Mouse (Mus musculus) B cell, adult 2 months (primary cell): Measurements from ENCODE around the gene Ackr3.

ENCODE experiments used
- DNase-seq, 2 experiments: peaks; one replicate each; pipeline ENCODE4 v3.0.0; 2022

The Ackr3 gene

DNA sequence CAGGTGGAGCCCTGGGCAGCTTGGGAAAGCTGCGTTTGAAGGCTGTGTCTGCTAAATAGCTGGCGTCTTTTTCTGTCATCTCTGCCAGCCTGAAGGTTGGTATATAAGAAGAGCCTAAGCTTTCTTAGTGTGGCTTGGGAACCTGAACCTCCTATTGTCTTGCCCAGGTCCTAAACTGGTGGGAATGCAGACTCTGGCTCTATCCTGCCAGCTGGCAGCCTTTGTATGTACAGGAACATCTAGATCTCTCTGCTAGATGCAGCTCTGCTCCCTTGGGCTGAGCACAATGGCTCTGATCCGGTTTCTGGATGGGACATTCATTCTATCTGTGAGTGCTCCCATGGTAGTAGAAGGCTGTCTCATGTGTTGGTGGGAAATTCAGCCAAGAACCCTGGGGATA is 2.9 kb downstream of the Ackr3 start:
- DNase-seq, result no peak

DNA sequence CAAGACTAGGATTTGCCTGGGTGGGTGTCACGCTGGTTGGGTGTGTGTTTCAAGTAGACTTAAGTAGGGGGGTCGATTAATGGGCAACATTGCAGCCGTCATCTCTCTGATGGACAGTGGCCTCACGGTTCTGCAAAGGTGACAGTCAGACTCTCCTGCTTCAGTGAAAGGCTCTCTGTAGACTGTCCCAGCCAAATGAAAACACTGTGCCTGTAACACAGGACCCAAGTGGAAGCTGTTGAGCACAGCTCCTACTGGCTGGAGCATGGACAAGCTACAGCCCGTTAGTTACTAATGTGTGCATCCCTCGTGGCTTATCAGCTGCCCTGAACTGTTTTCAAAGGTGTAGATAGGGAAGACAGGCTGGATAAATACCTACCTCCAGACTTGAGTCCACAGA is 3.5 kb downstream of the Ackr3 start:
- DNase-seq, result no peak

DNA sequence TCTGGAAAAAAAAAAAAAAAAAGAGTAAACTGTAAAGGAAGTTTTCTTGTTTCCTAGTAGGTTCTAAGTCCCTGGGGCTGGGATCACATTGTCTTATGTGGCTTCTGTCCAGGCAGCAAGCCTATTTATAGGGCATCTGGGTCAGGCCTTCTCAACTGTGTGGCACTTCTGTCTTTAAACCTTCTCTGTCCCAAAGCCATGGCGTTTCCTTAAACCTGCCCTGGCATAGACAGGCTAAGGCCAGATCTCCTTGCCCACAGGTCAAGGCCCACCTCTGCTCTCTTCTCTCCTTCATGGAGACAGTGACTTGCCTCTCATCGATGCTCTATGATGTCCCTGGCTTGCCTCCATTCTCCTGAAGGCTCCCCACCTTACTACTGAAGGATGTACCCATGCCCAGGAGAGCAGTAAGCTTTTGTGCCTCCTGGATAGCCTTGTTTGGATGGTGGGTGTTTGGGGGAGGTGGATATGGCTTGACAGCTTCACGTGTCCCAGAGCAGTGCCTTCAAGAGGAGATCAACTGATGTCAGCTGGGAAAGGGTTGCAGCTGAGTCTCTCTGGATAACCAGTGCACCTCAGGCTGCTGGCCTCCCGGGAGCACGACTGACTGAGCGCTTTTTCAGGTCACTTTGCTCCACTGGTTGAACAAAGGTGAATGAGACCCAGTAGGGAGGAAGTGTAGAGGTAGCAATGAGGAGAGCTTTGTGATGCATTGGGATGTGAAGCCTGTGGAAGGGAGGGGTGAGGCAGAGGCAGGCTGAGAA is 4.1 kb downstream of the Ackr3 start:
- no peak for DNase-seq

DNA sequence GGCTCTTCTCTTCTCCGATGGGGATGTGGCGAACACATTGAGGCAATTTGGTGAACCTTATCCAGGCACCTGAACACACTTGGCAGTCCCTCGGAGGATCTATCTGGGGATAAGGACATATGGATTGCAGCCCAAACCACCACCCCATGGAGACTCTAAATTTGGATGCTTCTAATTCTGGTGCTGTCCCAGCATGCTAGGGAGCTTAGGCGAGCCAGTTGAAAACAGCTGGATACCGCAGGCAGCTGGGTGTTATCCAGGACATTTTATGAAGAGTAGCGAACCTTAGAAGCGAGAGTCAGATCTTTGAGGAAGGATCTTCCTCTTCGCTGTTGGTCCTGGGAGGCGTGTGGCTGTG is 4.7 kb downstream of the Ackr3 start:
- DNase-seq, result no peak

DNA sequence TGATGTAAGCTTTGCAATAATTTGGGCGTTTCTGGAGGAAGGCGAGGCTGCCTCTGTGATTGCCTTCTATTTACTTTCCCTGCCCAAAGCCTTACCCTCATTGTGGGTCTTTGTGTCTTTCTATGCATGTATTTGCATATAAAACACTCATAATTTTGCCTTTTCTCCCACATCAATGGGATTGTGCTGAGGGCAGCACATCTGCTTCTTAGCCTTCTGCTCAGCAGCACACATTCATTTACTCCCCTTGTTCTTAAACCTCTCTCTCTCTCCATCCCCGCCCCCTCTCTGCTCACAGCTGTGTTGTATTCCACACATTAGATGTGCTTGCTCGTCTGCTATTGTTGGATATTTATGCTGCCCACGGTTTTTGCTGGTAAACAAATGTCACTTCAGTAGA is 5.3 kb downstream of the Ackr3 start:
- no peak for DNase-seq

DNA sequence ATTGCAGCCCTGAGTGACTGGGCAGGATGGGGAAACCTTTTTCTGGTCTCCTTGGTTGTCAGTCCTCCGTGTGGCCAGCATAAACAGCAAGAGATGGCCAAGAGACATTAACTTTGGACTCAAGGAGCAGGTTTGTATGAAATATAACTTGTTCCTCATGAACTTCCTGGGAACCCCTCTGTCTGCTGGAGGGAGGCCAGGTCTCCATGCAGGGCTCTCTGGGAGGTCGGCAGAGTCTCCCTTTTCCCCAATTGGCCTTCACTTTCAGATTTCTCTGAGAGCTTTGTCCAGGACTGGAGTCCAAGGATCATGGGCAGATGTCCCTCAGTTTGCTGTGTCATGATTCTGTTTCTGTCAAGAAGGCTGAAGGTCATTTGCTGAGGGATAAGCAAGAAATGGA is 6.0 kb downstream of the Ackr3 start:
- no peak for DNase-seq

DNA sequence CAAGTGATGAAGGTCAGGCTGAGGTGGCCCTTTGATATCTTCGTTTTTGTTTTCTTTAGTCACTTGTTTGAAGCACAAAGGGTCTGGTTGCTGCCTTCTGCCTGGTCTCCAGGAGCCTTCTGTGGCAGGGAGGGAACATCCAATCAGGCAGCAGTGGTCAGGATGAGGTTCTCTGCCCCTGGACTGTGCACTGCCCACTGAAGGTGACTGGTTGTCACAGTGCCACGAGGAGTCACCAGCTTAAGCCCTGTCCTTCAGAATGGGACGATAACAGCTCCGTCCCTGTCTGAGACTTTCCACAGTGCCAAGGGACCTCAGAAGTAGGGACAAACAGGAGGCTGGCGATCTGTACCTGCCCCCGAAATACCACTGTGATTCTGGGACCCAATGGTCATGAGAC is 6.6 kb downstream of the Ackr3 start:
- DNase-seq, result no peak

DNA sequence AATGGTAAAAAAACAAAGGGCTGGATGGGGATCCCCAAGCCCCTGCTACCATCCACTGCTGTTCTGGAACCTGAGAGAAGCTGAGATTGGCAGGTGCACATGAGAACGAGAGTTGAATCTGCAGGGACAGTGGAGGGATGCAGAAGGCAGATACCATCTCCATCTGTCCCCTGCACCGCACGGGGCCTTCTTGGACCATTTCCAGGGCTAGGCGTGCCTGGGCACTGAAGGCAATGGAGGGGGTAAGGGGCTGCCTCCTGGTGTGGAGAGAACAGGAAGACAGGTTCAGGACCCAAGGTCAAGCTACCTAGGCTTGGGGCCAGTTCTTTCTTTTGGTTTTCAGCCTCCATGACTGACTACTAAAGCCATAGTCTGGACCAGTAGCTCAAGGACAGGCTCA is 7.0 kb downstream of the Ackr3 start:
- no peak for DNase-seq

DNA sequence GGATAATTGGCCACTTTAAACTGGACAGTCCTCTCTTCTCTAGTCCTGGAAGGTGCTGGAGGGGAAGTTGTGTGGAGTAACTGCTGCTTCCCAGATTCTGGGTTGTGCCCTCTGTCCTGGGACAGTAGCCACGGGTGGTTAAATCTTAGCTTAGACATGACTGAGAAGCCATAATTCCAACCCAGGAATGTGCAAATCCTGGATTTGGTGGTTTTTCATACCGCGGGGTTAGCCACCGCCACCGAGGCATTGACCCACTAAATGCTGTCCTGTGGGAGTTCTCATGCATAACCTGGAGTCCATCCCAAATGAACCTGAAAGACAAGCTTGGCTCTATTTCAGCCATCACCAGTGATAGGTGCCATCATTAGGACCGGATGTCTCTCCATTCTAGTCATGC is 8.6 kb downstream of the Ackr3 start:
- DNase-seq, result no peak

DNA sequence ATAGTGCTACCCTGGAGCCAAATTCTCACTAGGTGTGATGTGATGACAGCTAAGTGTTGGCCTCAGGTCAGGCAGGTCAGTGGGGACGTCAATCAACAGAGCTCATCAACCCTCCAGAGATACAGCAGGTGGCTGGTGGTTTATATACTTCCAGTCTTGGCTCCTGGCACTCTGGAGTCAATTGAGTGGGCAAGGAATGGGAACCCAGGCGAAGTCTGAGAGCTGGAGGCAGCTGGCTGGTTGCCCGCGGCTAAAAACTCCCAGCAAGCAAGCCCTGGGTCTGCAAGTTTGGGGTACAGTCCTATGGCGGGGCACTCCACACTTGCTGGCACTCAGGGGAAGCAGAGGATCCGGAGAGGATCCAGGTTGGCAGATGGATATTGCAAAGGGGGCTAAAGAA is 9.1 kb downstream of the Ackr3 start:
- DNase-seq, result no peak

DNA sequence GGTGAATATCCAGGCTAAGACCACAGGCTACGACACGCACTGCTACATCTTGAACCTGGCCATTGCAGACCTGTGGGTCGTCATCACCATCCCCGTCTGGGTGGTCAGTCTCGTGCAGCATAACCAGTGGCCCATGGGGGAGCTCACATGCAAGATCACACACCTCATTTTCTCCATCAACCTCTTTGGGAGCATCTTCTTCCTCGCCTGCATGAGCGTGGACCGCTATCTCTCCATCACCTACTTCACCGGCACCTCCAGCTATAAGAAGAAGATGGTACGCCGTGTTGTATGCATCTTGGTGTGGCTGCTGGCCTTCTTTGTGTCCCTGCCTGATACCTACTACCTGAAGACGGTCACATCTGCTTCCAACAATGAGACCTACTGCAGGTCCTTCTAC is 10.2 kb downstream of the Ackr3 start:
- DNase-seq, result no peak

DNA sequence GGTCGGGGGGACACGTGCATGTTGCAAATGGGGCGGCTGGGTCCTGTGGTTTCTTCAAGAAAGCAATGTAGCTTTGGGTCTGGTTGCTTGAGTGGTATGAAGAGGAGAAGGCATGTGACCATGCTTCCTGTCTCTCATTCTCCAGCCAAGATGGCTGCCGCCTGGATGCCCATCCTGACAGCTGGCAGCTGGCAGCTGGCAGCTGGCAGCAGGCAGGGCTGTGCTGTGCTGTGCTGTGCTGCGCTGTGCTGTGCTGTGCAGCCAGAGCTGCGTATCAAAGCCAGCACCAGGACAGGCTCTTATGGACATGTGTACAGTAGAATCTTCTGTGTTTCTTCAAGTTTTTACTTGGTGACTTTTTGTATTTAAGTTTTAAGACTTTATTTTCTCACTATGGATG is 11.1 kb downstream of the Ackr3 start:
- DNase-seq, result no peak

DNA sequence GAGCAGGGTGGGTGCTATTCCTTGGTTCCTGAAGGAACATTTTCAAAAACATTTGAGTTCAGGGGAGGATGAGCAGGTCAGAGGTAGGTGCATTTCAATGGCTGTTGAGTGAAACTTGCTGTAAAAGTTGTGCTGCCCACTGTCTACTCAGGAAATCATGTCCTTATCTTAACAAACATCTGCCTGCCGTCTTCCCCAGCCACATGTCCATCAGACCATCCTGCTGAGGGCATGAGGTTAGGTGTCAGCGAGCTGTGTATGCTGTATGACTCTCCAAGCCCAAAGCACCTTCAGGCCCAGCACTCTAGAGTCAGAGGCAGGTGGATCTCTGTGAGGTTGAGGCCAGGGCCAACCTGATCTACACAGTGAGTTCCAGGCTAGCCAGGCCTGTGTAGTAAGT is 12.1 kb downstream of the Ackr3 start:
- no peak for DNase-seq

DNA sequence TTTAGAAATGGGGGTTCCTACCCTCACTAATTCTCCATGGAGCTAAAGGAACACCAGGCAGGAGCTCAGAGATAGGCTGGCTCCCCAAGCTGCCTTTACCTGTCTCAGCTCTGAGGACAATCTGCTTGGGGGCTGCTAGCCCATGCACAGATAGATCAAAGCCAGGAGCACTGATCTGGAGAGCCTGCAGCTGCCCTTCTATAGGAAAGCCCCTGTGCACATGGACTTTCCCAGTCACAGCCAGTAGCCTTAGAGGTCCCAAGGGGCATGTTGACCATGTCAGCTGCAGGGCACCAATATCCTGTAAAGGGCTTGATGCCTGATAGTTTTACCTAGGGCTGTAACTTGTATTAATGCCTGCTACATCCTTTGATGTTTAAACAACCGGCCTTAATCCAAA is 12.6 kb downstream of the Ackr3 start:
- DNase-seq, result no peak

DNA sequence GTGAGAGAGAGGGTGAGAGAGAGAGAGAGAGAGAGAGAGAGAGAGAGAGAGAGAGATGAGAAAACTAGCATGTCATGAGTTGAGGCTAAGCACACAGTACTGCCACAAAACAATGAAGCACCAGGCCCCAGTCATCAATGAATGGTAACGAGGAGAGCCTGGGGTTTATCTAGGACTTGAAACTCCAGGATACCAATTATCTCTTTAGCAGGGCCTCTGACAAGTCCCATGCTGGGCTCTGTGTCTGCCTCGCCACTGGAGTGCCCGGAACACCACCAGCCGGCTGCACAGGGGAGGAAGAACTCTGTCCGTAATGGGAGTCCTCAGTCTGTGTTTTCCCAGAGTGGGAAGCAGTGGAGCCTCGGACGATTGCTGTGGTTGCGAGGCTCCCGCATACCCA is 16.5 kb downstream of the Ackr3 start:
- DNase-seq, result no peak

DNA sequence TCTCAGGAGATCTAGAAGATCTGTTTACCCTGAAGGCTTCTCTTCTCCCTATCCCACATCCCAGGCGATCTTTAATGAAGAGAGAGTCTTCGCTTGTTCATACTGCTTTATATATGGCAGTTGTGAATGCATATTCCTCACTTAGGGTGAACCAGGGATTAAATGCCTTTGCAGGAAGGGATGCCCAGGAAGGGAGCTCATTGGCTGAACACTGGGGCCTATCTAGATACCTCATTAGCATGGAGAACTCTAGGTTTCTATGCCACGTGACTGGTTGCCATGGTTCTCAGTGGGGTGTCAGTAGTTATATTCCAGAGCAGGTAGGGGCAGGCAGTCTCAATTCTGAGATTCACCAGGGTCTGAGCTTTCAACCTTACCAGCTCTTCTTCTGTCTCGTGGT is 17.1 kb downstream of the Ackr3 start:
- DNase-seq, result no peak

DNA sequence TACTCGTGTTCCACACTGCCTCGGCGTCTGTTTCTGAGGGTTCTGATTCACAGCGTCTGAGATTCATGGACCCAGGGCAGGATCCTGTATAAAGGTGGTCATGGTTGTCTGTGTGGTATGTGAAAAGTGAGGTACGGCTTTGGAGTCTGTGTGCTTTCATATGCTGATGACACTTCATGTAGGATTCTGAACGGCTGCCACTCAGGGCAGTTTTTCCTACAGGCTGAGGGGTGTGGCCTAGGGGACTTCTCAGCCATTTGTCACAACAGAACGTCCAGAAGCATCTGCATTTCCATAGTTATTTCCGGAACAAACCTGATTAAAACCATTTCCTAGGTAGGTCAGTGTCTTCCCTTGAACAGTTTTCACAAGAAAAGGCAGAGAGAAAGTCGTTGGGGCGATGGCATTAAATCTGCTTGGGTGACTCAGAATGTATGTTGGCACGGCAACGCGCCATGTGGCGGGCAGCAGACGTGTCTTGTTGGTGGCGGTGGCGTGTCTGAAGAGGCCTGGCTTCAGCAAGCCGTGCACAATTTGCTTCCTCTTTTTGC is 18.1 kb downstream of the Ackr3 start:
- peak; percentile 65 to 75 for DNase-seq

DNA sequence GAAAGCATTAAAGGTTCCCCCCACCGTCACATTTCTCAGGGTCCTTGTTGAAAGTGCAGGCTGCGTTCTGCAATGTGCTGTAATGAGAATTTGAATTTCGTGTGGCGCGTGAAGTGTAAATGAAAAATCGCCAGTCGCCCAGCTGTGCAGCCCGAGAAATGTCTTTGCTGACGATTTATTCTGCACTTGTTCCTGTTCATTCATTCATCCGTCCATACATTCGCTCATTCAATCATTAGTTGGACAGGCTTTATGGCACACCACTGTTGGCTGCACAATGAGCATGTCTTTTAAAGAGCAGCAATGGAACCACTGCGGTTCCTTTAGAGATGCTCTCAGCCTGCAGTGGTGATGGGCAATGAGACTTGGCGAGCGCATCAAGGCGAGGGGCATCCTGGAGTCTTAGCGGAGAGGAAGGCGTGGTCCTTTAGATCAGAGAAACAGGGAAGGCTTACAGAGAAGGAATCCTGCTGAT is 18.7 kb downstream of the Ackr3 start:
- DNase-seq, result no peak

DNA sequence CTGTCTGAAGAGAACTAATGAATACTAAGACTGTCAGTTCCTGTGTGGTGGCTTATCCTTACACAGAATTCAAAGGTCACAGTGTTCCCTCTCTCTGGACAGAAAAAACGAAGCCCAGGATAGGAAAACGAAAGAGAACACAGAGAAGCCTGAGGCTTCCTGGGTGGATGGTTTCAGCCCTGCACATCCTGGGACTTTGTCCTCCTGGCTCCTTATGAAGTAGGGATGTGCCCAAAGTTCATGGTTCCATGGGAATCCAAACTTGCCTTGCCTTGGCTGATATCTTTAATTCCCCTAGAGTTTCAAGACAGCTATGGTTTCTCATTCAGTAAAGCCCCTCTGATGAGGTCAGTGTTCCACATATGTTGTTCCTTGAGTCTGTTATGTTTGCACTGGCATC is 19.2 kb downstream of the Ackr3 start:
- DNase-seq, result no peak

DNA sequence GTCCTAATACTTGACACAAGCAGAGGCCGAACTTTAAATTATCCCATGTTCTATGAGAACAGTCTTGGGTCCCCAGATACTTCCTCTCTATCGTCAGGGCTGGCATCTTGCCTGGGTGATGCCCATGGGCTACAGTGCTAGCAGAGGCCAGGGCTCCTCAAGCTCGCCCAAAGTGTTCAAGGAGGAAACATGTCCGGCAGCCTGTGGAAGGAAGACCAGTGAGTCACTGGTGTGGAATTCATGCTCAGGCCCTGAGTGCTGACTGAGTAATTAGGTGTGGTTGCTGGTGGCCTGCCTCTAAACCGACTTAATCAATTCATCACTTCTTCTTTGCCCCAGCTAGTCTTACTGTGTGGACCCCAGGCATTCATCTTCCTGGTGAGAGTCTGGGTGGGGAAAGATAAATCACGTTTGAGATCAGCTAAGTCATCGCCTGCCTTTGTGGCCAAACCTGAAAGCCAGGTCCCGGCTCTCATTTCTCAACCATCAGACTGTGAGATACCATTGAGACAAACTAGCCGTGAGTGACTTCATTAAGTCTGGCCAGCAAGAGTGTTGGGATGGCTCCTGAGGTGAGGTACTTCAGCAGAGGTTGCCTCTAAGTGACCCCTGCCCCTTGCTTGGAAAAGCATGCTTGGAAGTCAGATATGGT is 21.9 kb downstream of the Ackr3 start:
- DNase-seq, result no peak

DNA sequence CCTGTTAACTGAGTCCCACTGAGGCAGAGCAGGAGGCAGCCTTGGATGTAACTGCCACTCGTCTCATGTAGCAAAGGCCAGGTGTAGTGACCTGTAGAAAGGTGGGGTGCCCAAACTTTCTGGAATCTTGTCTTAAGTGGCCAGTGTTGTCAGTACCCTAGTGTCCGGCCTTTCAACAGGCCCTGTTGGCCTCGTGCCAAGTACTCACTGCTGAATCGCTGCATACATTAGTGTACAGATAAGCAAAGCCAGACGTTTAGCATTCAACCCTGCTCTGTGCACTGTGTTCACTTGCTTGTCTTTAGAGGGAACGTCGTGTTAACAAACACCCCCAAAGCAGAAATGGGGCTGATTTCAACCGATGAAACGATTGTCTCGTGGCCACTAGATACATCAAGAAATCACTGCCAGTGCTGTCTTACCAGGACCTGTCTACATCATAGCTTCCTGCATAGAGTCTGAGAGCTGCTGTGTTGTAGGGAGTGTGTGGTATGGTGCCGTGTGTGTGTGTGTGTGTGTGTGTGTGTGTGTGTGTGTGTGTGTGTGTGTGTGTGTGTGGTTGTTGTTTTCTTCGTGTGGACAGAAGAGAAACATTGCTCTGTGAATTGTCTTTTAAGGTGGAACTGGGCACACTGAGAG is 24.0 kb downstream of the Ackr3 start:
- no peak for DNase-seq

DNA sequence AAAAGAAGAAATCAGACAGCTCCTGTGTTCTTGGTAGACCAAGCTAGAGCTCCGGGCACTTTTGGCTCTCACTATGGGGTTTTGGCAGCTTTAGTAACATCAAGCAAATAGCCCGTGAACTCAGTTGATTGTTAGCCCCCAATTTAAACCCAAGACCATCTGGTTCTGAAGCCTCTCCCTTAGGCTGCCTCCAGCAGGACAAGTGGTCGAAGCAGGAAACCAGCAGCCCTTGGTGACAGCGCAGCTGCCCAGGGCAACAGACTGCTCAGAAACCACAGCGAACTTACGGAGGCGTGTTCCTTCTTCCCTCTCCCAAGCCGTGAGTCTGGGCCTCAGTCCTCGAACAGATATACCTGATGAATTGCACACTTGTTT is 24.5 kb downstream of the Ackr3 start:
- no peak for DNase-seq

DNA sequence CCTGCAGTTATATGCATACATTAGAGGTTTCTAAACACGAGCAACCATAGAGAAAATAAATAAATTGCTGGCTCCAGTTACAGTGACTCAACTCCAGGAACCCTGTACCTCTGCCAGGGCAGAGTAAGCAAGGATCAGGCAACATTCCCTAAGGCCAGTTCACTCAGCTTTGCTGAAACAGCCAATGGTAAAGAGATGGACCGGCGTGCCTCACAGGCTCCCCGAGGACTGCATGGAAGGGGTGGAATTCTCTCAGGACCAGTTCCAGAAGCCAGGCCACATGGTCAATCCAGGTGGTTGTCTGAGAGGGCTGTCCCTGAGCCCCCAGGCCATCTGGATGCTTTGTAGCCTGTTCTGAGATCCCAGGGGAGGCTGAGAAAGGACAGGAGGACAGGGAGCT is 26.8 kb downstream of the Ackr3 start:
- DNase-seq, result no peak
